Mouse (Mus musculus) ES-E14 (cell line): ENCODE data around the gene Hsd11b1. TPM values are rescaled to one million over a fixed set of nuclear protein-coding genes. Genes with fewer than 3 reads are reported as not detected.

Experiments used
- DNase-seq: peaks from one replicate; pipeline ENCODE4 v3.0.0-alpha.2; 2013; ENCODE audit warnings: low read depth, low spot score
- H3K27ac ChIP-seq: 2 replicates; pipeline ENCODE4 v1.5.1; 2012; ENCODE audit warnings: low read depth, mild to moderate bottlenecking, low read length, moderate library complexity, mixed read lengths; ENCODE audit not compliant: poor library complexity, insufficient read depth, severe bottlenecking
- H3K36me3 ChIP-seq: 2 replicates; pipeline ENCODE4 v1.6.1; 2012; ENCODE audit warnings: mild to moderate bottlenecking, low read length, moderate library complexity, mixed read lengths; ENCODE audit not compliant: control insufficient read depth, poor library complexity, insufficient read depth, severe bottlenecking
- H3K4me1 ChIP-seq, 2 experiments: fragments of 150-350 bp in 1 of 2; sonication (generic) in 1 of 2; 2 replicates each; pipeline ENCODE4 v1.6.1; 2012; ENCODE audit warnings: low read length in 2 of 2, mild to moderate bottlenecking in 1 of 2, mixed read lengths in 1 of 2; ENCODE audit not compliant: control insufficient read depth in 2 of 2, insufficient read depth in 2 of 2, poor library complexity in 1 of 2
- H3K4me3 ChIP-seq, 2 experiments: fragments of 150-350 bp in 1 of 2; sonication (generic) in 1 of 2; 2 replicates each; pipeline ENCODE4 v1.5.1; 2012; ENCODE audit warnings: low read length in 2 of 2, low read depth in 1 of 2, mild to moderate bottlenecking in 1 of 2, mixed read lengths in 1 of 2; ENCODE audit not compliant: insufficient read depth in 1 of 2, poor library complexity in 1 of 2, severe bottlenecking in 1 of 2
- H3K9ac ChIP-seq: 2 replicates; pipeline ENCODE4 v1.6.1; 2012; ENCODE audit warnings: low read depth, mild to moderate bottlenecking, low read length, mixed read lengths; ENCODE audit not compliant: poor library complexity, insufficient read depth, severe bottlenecking
- H3K9me3 ChIP-seq: fragments of 150-350 bp; sonication (generic); 2 replicates; pipeline ENCODE4 v1.6.1; 2012; ENCODE audit warnings: low read depth, mild to moderate bottlenecking, low read length; ENCODE audit not compliant: control insufficient read depth, insufficient read depth
- CHD2 ChIP-seq: IDR thresholded peaks from 2 replicates; pipeline ENCODE4 v1.6.1; 2014; ENCODE audit warnings: mild to moderate bottlenecking, low read depth, low read length, inconsistent platforms
- HCFC1 ChIP-seq: IDR thresholded peaks from 2 replicates; pipeline ENCODE4 v1.6.1; 2012; ENCODE audit warnings: low read length, inconsistent platforms, borderline replicate concordance; ENCODE audit not compliant: insufficient read depth
- MAFK ChIP-seq: IDR thresholded peaks from 2 replicates; pipeline ENCODE4 v1.6.1; 2014; ENCODE audit warnings: mild to moderate bottlenecking, low read depth, low read length, inconsistent platforms; ENCODE audit not compliant: insufficient read depth
- ZC3H11A ChIP-seq: IDR thresholded peaks from 2 replicates; pipeline ENCODE4 v1.6.1; 2012; ENCODE audit warnings: low read depth, mild to moderate bottlenecking, inconsistent platforms, low read length, borderline replicate concordance
- ZNF384 ChIP-seq: IDR thresholded peaks from 2 replicates; pipeline ENCODE4 v1.6.1; 2012; ENCODE audit warnings: low read depth, low read length, inconsistent platforms
- in situ Hi-C, 2 experiments: fragments of 600-800 bp; cut with MboI; formaldehyde crosslinking; loops; one replicate each; pipeline ENCODE4 v1.15.1; 2025; ENCODE audit warnings: low sequenced_read_pairs in 2 of 2, inconsistent platforms in 1 of 2; ENCODE audit not compliant: unreplicated experiment in 2 of 2
- total RNA-seq: library from RNA; depleted of rRNA; stranded (reverse); fragments of 300-350 nt; gene quantifications from 2 replicates; pipeline ENCODE4 v1.2.3, GENCODE M21; 2012

Hsd11b1 gene
- total RNA-seq, 1 experiment, result 0.18 TPM

GRCm38 (mm10) chr1:193278414-193279045 lies 14.7 kb upstream of the Hsd11b1 start:
- H3K4me1 ChIP-seq, result 0 out of 4 replicates have a peak, but pooled peaks cover 0 to 2% of the 10 kb centered on the region in 2 experiments
- no peak overlapping the region for H3K27ac ChIP-seq
- TF ChIP-seq HCFC1 (no peak), ZC3H11A (no peak), ZNF384 (no peak), CHD2 (no peak), MAFK (no peak)
- no peaks in the 10 kb centered on the region for H3K36me3 ChIP-seq
- no peak overlapping the region for H3K4me3 ChIP-seq
- H3K9me3 ChIP-seq, result no peaks in the 10 kb centered on the region
- H3K9ac ChIP-seq, result no peak overlapping the region
- in situ Hi-C loops, result no loop called here
- no peak for DNase-seq

GRCm38 (mm10) chr1:193274407-193275071 lies 10.7 kb upstream of the Hsd11b1 start:
- Histone ChIP-seq H3K4me3 (no peak overlapping the region), H3K36me3 (no peaks in the 10 kb centered on the region), H3K4me1 (peaks cover 2 to 8% of the 10 kb centered on the region in 2 experiments; a peak in 2 of 4 replicates), H3K9me3 (no peaks in the 10 kb centered on the region), H3K27ac (no peak overlapping the region), H3K9ac (no peak overlapping the region)
- in situ Hi-C loops, result no loop called here
- no peak for DNase-seq
- TF ChIP-seq CHD2 (no peak), MAFK (no peak), ZNF384 (no peak), HCFC1 (no peak), ZC3H11A (no peak)

- Histone ChIP-seq H3K36me3 (no peaks in the 10 kb centered on the region), H3K9ac (peak within 1 kb of the TSS; percentile 34; the same call in 1 of the 2 replicates), H3K4me1 (peaks cover 2 to 8% of the 10 kb centered on the region in 2 experiments; a peak in 2 of 4 replicates), H3K9me3 (no peaks in the 10 kb centered on the region), H3K4me3 (peak within 1 kb of the TSS; percentile 46 to 52; a peak in 3 of 4 replicates), H3K27ac (peak within 1 kb of the TSS; percentile 2; the same call in 1 of the 2 replicates)
- peak; percentile 47 for DNase-seq
- no peak for TF ChIP-seq ZC3H11A
- TF ChIP-seq HCFC1, result no peak
- no peak for TF ChIP-seq ZNF384
- no peak for TF ChIP-seq CHD2
- no peak for TF ChIP-seq MAFK
- in situ Hi-C loops, result no loop called here
These were observed 9.2 kb upstream of the Hsd11b1 start, which contains the start of gene G0s2 for GRCm38 (mm10) chr1:193272916-193273601. Gene G0s2, minus strand, starts transcription at chr1:193273217.

GRCm38 (mm10) chr1:193272137-193272915 lies 8.5 kb upstream of the Hsd11b1 start:
- Histone ChIP-seq H3K9me3 (no peaks in the 10 kb centered on the region), H3K9ac (peak overlapping the region; percentile 34; the same call in 1 of the 2 replicates), H3K27ac (no peak overlapping the region; the same call in 1 of the 2 replicates), H3K36me3 (no peaks in the 10 kb centered on the region), H3K4me3 (peak overlapping the region; percentile 46 to 52; a peak in 3 of 4 replicates), H3K4me1 (peaks cover 2 to 8% of the 10 kb centered on the region in 2 experiments; a peak in 2 of 4 replicates)
- TF ChIP-seq ZNF384, result no peak
- no peak for TF ChIP-seq MAFK
- TF ChIP-seq CHD2, result no peak
- TF ChIP-seq HCFC1, result no peak
- TF ChIP-seq ZC3H11A, result no peak
- in situ Hi-C loops, result no loop called here
- DNase-seq, result peak; percentile 15
